In genomic region chr11:75016309-75016860, GRCm38 (mm10) we compare ENCODE assay signal across 10 mouse cellular contexts.
A peak's percentile ranks its signal among the peaks of the same experiment; 100 is the strongest.
DNase-seq lines count a peak whose midpoint lies in the region; ATAC-seq lines count a peak whose summit lies in the region.
"Had no signal": no experiment of that assay in that cellular context is flagged by ENCODE, and none has a peak within 500 bp of the region (broad histone marks: within the 10 kb centered on the region; RNA-seq: fewer than 3 reads in every experiment).

No protein-coding gene starts in this region.

- H3K4me1 ChIP-seq in heart, embryonic 11.5 days (ENCODE audit: control insufficient read depth, insufficient read depth, low read length) = peaks cover 32% of the 10 kb centered on the region
- H3K4me1 ChIP-seq in lung, embryonic 15.5 days = peaks cover 54% of the 10 kb centered on the region
- peaks cover 34% of the 10 kb centered on the region for H3K4me1 ChIP-seq in stomach, embryonic 15.5 days
- H3K4me1 ChIP-seq in forebrain, embryonic 13.5 days = peaks cover 27% of the 10 kb centered on the region

- ATAC-seq in heart, embryonic 11.5 days (replicated peaks; ENCODE audit: insufficient number of reproducible peaks, low FRiP score, low TSS enrichment) = no peak
- ATAC-seq in lung, embryonic 15.5 days (ENCODE audit: borderline replicate concordance, extremely low read depth, low FRiP score, low TSS enrichment) = no peak
- ATAC-seq in stomach, embryonic 15.5 days (ENCODE audit: insufficient read depth, low FRiP score, low read depth) = no peak
- ATAC-seq in forebrain, embryonic 13.5 days = no peak

- 86% methylated on average over 5 of the region's 5 CpGs for WGBS in heart, embryonic 11.5 days (ENCODE audit: insufficient replicate concordance)
- WGBS in lung, embryonic 15.5 days = 77% methylated on average over 5 of the region's 5 CpGs
- 71% methylated on average over 5 of the region's 5 CpGs for WGBS in stomach, embryonic 15.5 days
- 91% methylated on average over 5 of the region's 5 CpGs for WGBS in forebrain, embryonic 13.5 days

- no peak overlapping the region for H3K4me2 ChIP-seq in heart, embryonic 11.5 days
- no peak overlapping the region for H3K4me2 ChIP-seq in lung, embryonic 15.5 days
- H3K4me2 ChIP-seq in stomach, embryonic 15.5 days = no peak overlapping the region
- H3K4me2 ChIP-seq in forebrain, embryonic 13.5 days = no peak overlapping the region
- H3K4me2 ChIP-seq: liver, embryonic 15.5 days; midbrain, embryonic 12.5 days had no signal

- H3K36me3 ChIP-seq in heart, embryonic 11.5 days (ENCODE audit: control insufficient read depth, insufficient read depth, low read length) = no peaks in the 10 kb centered on the region
- no peaks in the 10 kb centered on the region for H3K36me3 ChIP-seq in lung, embryonic 15.5 days
- no peaks in the 10 kb centered on the region for H3K36me3 ChIP-seq in stomach, embryonic 15.5 days
- no peaks in the 10 kb centered on the region for H3K36me3 ChIP-seq in forebrain, embryonic 13.5 days (ENCODE audit: poor library complexity, severe bottlenecking)
- H3K36me3 ChIP-seq: liver, embryonic 15.5 days; midbrain, embryonic 12.5 days had no signal

- H3K27me3 ChIP-seq in heart, embryonic 11.5 days (ENCODE audit: control insufficient read depth, insufficient read depth, low read length) = no peaks in the 10 kb centered on the region
- no peaks in the 10 kb centered on the region for H3K27me3 ChIP-seq in lung, embryonic 15.5 days
- no peaks in the 10 kb centered on the region for H3K27me3 ChIP-seq in stomach, embryonic 15.5 days (replicated peaks)
- no peaks in the 10 kb centered on the region for H3K27me3 ChIP-seq in forebrain, embryonic 13.5 days
- H3K27me3 ChIP-seq: liver, embryonic 15.5 days; midbrain, embryonic 12.5 days had no signal

- no peaks in the 10 kb centered on the region for H3K9me3 ChIP-seq in heart, embryonic 11.5 days (replicated peaks; ENCODE audit: control insufficient read depth, low read length)
- no peaks in the 10 kb centered on the region for H3K9me3 ChIP-seq in lung, embryonic 15.5 days
- no peaks in the 10 kb centered on the region for H3K9me3 ChIP-seq in stomach, embryonic 15.5 days
- no peaks in the 10 kb centered on the region for H3K9me3 ChIP-seq in forebrain, embryonic 13.5 days (replicated peaks)
- H3K9me3 ChIP-seq: liver, embryonic 15.5 days; midbrain, embryonic 12.5 days had no signal

- DNase-seq in heart, postnatal 10 days = no peak
- no peak for DNase-seq in lung, postnatal 25 days (ENCODE audit: low spot score)
- peak; percentile 30 for DNase-seq in forelimb bud, embryonic 11.5 days (ENCODE audit: low read depth, low spot score)
- no peak for DNase-seq in thymus, postnatal 36 days

- H3K4me3 ChIP-seq in heart, embryonic 11.5 days (ENCODE audit: low read depth, low read length) = no peak overlapping the region
- no peak overlapping the region for H3K4me3 ChIP-seq in lung, embryonic 15.5 days
- no peak overlapping the region for H3K4me3 ChIP-seq in stomach, embryonic 15.5 days (replicated peaks)
- no peak overlapping the region for H3K4me3 ChIP-seq in forebrain, embryonic 13.5 days
- H3K4me3 ChIP-seq: liver, embryonic 15.5 days; midbrain, embryonic 12.5 days had no signal

- peak overlapping the region; percentile 91; the same call in 1 of the 2 replicates for H3K27ac ChIP-seq in heart, embryonic 11.5 days (ENCODE audit: low read depth, low read length)
- 0 out of 2 replicates have a peak overlapping the region, but pooled peaks have one; percentile 32 for H3K27ac ChIP-seq in lung, embryonic 15.5 days
- peak overlapping the region; percentile 82; the same call in 1 of the 2 replicates for H3K27ac ChIP-seq in stomach, embryonic 15.5 days
- H3K27ac ChIP-seq in forebrain, embryonic 13.5 days = no peak overlapping the region
- H3K27ac ChIP-seq: liver, embryonic 15.5 days; midbrain, embryonic 12.5 days had no signal

- intact Hi-C loops in heart, postnatal 10 days (cut with DNase I) = no loop called here

- H3K9ac ChIP-seq in heart, embryonic 11.5 days (ENCODE audit: low read depth, low read length) = no peak overlapping the region
- no peak overlapping the region for H3K9ac ChIP-seq in lung, embryonic 15.5 days
- no peak overlapping the region for H3K9ac ChIP-seq in stomach, embryonic 15.5 days
- no peak overlapping the region for H3K9ac ChIP-seq in forebrain, embryonic 13.5 days
- H3K9ac ChIP-seq: liver, embryonic 15.5 days; midbrain, embryonic 12.5 days had no signal
